Mouse (Mus musculus) frontal cortex, postnatal 10 days (tissue): ENCODE measurements around the gene Kcnj11.
A peak's percentile ranks its signal among the peaks of the same experiment; 100 is the strongest.

Experiments
- DNase-seq, 2 experiments: peaks; one replicate each; pipeline ENCODE4 v3.0.0; 2022; ENCODE audit warnings: low spot score in 2 of 2, mixed read lengths in 1 of 2

Gene Kcnj11

GRCm38 (mm10) chr7:46104256-46104915 is 3.8 kb upstream of the Kcnj11 start:
- no peak for DNase-seq

- DNase-seq: no peak
Measured at GRCm38 (mm10) chr7:46103771-46104170, 3.2 kb upstream of the Kcnj11 start.

GRCm38 (mm10) chr7:46103075-46103591 is 2.6 kb upstream of the Kcnj11 start:
- DNase-seq: no peak

- no peak for DNase-seq
Measured at GRCm38 (mm10) chr7:46099682-46100081, 882 bp downstream of the Kcnj11 start.

GRCm38 (mm10) chr7:46098919-46099286 is 1.7 kb downstream of the Kcnj11 start:
- DNase-seq: no peak

GRCm38 (mm10) chr7:46098221-46098918 is 2.2 kb downstream of the Kcnj11 start:
- DNase-seq: no peak

GRCm38 (mm10) chr7:46097319-46097783 is 3.2 kb downstream of the Kcnj11 start:
- DNase-seq: no peak

GRCm38 (mm10) chr7:46096136-46096535 is 4.4 kb downstream of the Kcnj11 start:
- peak in 1 of 2 experiments; percentile 63 for DNase-seq

GRCm38 (mm10) chr7:46092803-46093202 is 7.8 kb downstream of the Kcnj11 start:
- DNase-seq: no peak

- DNase-seq: no peak
Measured at GRCm38 (mm10) chr7:46088241-46088640, 12.3 kb downstream of the Kcnj11 start.

GRCm38 (mm10) chr7:46086378-46086777 is 14.2 kb downstream of the Kcnj11 start:
- DNase-seq: no peak

- no peak for DNase-seq
Measured at GRCm38 (mm10) chr7:46084839-46085513, 15.6 kb downstream of the Kcnj11 start.

GRCm38 (mm10) chr7:46084024-46084423 is 16.5 kb downstream of the Kcnj11 start:
- no peak for DNase-seq

- DNase-seq: no peak
Measured at GRCm38 (mm10) chr7:46077675-46078074, 22.9 kb downstream of the Kcnj11 start.

- DNase-seq: no peak
Measured at GRCm38 (mm10) chr7:46076844-46077243, 23.7 kb downstream of the Kcnj11 start.

GRCm38 (mm10) chr7:46068831-46069230 is 31.7 kb downstream of the Kcnj11 start:
- DNase-seq: no peak

GRCm38 (mm10) chr7:46063296-46063695 is 37.3 kb downstream of the Kcnj11 start:
- no peak for DNase-seq

- DNase-seq: no peak
Measured at GRCm38 (mm10) chr7:46061614-46062013, 39.0 kb downstream of the Kcnj11 start.

GRCm38 (mm10) chr7:46060688-46061087 is 39.9 kb downstream of the Kcnj11 start:
- no peak for DNase-seq

GRCm38 (mm10) chr7:46058882-46059281 is 41.7 kb downstream of the Kcnj11 start:
- DNase-seq: no peak

- no peak for DNase-seq
Measured at GRCm38 (mm10) chr7:46053566-46053965, 47.0 kb downstream of the Kcnj11 start.

- no peak for DNase-seq
Measured at GRCm38 (mm10) chr7:46052161-46052821, 48.3 kb downstream of the Kcnj11 start.
